Mouse (Mus musculus): ENCODE results near the gene Pcsk6. TPM values are rescaled to one million over a fixed set of nuclear protein-coding genes. Genes with fewer than 3 reads are reported as not detected.

Gene Pcsk6
- polyA plus RNA-seq, 1 experiment = 52.0 TPM

- Histone ChIP-seq H3K4me1 (ENCODE audit: control insufficient read depth, insufficient read depth, low read length) (peaks cover 24% of the 10 kb centered on the region), H3K27me3 (ENCODE audit: control insufficient read depth, insufficient read depth, low read length) (no peaks in the 10 kb centered on the region), H3K27ac (ENCODE audit: insufficient read depth, low read length) (peak overlapping the region; percentile 55; the same call in 1 of the 2 replicates), H3K4me3 (replicated peaks; ENCODE audit: insufficient read depth, low read depth, low read length) (no peak overlapping the region)
- TF ChIP-seq CTCF (IDR thresholded peaks at IDR 0.05; ENCODE audit: borderline replicate concordance, insufficient read depth, low read depth, low read length) (no peak), POLR2A (IDR thresholded peaks at IDR 0.05; ENCODE audit: borderline replicate concordance, insufficient read depth, low read length) (no peak)
- 9% methylated on average over 11 of the region's 11 CpGs for WGBS
- peak; percentile 65 to 82 for DNase-seq
Measured at GRCm38 (mm10) chr7:66038730-66039129, 177.2 kb downstream of the Pcsk6 start.

- H3K4me1 ChIP-seq (ENCODE audit: control insufficient read depth, insufficient read depth, low read length) = peaks cover 35% of the 10 kb centered on the region
- 89% methylated on average over 18 of the region's 18 CpGs for WGBS
Measured at GRCm38 (mm10) chr7:66040026-66040814, 178.7 kb downstream of the Pcsk6 start.

GRCm38 (mm10) chr7:66043552-66044459 lies 182.3 kb downstream of the Pcsk6 start, which contains the start of gene Gm45213:
Gene Gm45213, plus strand, starts transcription at chr7:66043602.
- no peaks in the 10 kb centered on the region for H3K27me3 ChIP-seq (ENCODE audit: control insufficient read depth, insufficient read depth, low read length)
- DNase-seq = peak; percentile 72 to 85
- peak within 1 kb of the TSS; percentile 75 for H3K27ac ChIP-seq (ENCODE audit: insufficient read depth, low read length)
- H3K4me3 ChIP-seq (replicated peaks; ENCODE audit: insufficient read depth, low read depth, low read length) = no peak within 1 kb of the TSS
- peaks cover 30% of the 10 kb centered on the region for H3K4me1 ChIP-seq (ENCODE audit: control insufficient read depth, insufficient read depth, low read length)
- 23% methylated on average over 10 of the region's 10 CpGs for WGBS
- TF ChIP-seq POLR2A (IDR thresholded peaks at IDR 0.05; ENCODE audit: borderline replicate concordance, insufficient read depth, low read length) (peak; percentile 30; the same call in 1 of the 2 replicates), CTCF (IDR thresholded peaks at IDR 0.05; ENCODE audit: borderline replicate concordance, insufficient read depth, low read depth, low read length) (no peak)

More at GRCm38 (mm10) chr7:66040026-66040814, 178.7 kb downstream of the Pcsk6 start:
- Histone ChIP-seq H3K27ac (ENCODE audit: insufficient read depth, low read length) (no peak overlapping the region), H3K4me3 (replicated peaks; ENCODE audit: insufficient read depth, low read depth, low read length) (no peak overlapping the region), H3K27me3 (ENCODE audit: control insufficient read depth, insufficient read depth, low read length) (no peaks in the 10 kb centered on the region)
- no peak for DNase-seq
- TF ChIP-seq POLR2A (IDR thresholded peaks at IDR 0.05; ENCODE audit: borderline replicate concordance, insufficient read depth, low read length) (no peak), CTCF (IDR thresholded peaks at IDR 0.05; ENCODE audit: borderline replicate concordance, insufficient read depth, low read depth, low read length) (no peak)

- Histone ChIP-seq H3K4me1 (ENCODE audit: control insufficient read depth, insufficient read depth, low read length) (peaks cover 30% of the 10 kb centered on the region), H3K27ac (ENCODE audit: insufficient read depth, low read length) (peak overlapping the region; percentile 75; the same call in 1 of the 2 replicates), H3K4me3 (replicated peaks; ENCODE audit: insufficient read depth, low read depth, low read length) (no peak overlapping the region), H3K27me3 (ENCODE audit: control insufficient read depth, insufficient read depth, low read length) (no peaks in the 10 kb centered on the region)
- no peak for TF ChIP-seq CTCF (IDR thresholded peaks at IDR 0.05; ENCODE audit: borderline replicate concordance, insufficient read depth, low read depth, low read length)
- no peak for TF ChIP-seq POLR2A (IDR thresholded peaks at IDR 0.05; ENCODE audit: borderline replicate concordance, insufficient read depth, low read length)
- DNase-seq = peak in 1 of 2 experiments; percentile 15
- WGBS = 73% methylated on average over 9 of the region's 9 CpGs
Measured at GRCm38 (mm10) chr7:66044617-66045016, 183.1 kb downstream of the Pcsk6 start.

- no peak overlapping the region for H3K4me3 ChIP-seq (replicated peaks; ENCODE audit: insufficient read depth, low read depth, low read length)
- H3K27me3 ChIP-seq (ENCODE audit: control insufficient read depth, insufficient read depth, low read length) = no peaks in the 10 kb centered on the region
- 85% methylated on average over 17 of the region's 17 CpGs for WGBS
- peaks cover 30% of the 10 kb centered on the region for H3K4me1 ChIP-seq (ENCODE audit: control insufficient read depth, insufficient read depth, low read length)
- DNase-seq = peak in 1 of 2 experiments; percentile 18
- H3K27ac ChIP-seq (ENCODE audit: insufficient read depth, low read length) = no peak overlapping the region
- TF ChIP-seq POLR2A (IDR thresholded peaks at IDR 0.05; ENCODE audit: borderline replicate concordance, insufficient read depth, low read length) (no peak), CTCF (IDR thresholded peaks at IDR 0.05; ENCODE audit: borderline replicate concordance, insufficient read depth, low read depth, low read length) (no peak)
Measured at GRCm38 (mm10) chr7:66046921-66047918, 185.7 kb downstream of the Pcsk6 start.

GRCm38 (mm10) chr7:66047975-66048374 lies 186.4 kb downstream of the Pcsk6 start:
- Histone ChIP-seq H3K4me1 (ENCODE audit: control insufficient read depth, insufficient read depth, low read length) (peaks cover 27% of the 10 kb centered on the region), H3K27ac (ENCODE audit: insufficient read depth, low read length) (no peak overlapping the region), H3K4me3 (replicated peaks; ENCODE audit: insufficient read depth, low read depth, low read length) (no peak overlapping the region), H3K27me3 (ENCODE audit: control insufficient read depth, insufficient read depth, low read length) (no peaks in the 10 kb centered on the region)
- WGBS = 87% methylated on average over 4 of the region's 4 CpGs
- no peak for DNase-seq
- no peak for TF ChIP-seq CTCF (IDR thresholded peaks at IDR 0.05; ENCODE audit: borderline replicate concordance, insufficient read depth, low read depth, low read length)
- TF ChIP-seq POLR2A (IDR thresholded peaks at IDR 0.05; ENCODE audit: borderline replicate concordance, insufficient read depth, low read length) = no peak

Data from cerebellum, adult 2 months (tissue).